Mouse (Mus musculus) thymus, adult 2 months (tissue): ENCODE results near the gene Zfp60.
A peak's percentile ranks its signal among the peaks of the same experiment; 100 is the strongest.

ENCODE experiments used
- CTCF ChIP-seq: fragments of 200-500 bp; IDR thresholded peaks from 2 replicates; pipeline ENCODE4 v1.5.1; 2012; ENCODE audit warnings: mild to moderate bottlenecking, control low read depth, low read length, moderate library complexity, borderline replicate concordance; ENCODE audit not compliant: control insufficient read depth, poor library complexity, insufficient read depth; ENCODE audit errors: extremely low read depth
- POLR2A ChIP-seq: fragments of 200-500 bp; IDR thresholded peaks from 2 replicates; pipeline ENCODE4 v1.6.1; 2012; ENCODE audit warnings: mild to moderate bottlenecking, low read length, control low read depth, moderate library complexity; ENCODE audit not compliant: control insufficient read depth, poor library complexity, insufficient read depth; ENCODE audit errors: extremely low read depth

DNA sequence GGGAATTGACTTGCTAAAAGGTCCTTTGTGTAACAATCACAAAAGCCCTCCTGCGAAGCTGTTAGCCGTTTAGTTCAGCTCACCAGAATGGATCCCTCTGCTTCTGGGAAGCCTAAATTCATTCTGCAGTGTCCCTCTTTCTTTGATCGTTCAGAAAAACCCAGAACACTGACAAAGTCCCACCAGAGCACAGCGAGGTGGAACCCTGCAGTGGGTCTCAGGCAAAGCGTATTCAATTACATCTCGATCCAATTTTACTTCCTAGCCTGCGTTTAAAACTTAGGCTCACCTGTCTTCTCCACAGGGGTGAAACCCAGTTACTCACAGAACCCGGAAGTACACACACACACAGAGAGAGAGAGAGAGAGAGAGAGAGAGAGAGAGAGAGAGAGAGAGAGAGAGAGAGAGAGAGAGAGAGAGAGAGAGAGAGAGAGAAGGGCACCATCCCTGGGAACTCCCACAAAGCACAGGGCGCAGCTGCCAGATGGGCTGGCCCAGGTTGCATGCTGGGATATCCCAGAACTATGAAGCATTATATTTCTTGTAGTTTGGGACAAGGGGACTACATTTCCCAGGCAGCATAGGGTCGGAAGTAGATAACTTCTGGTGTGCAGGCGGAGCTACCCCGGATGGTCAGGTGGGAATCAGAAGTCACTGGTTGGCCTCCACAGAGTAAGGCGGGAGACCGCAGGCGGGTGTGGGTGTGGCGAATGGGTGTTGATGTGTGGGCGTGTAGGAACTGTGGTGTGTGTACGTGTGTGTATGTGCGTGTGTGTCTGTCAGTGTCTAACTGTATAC lies 42.2 kb upstream of the Zfp60 start, which contains the start of gene Zfp607b:
- TF ChIP-seq POLR2A (no peak), CTCF (0 out of 2 replicates have a peak, but pooled peaks have one; percentile 53)
